Mouse (Mus musculus) G1E (cell line): Measurements from ENCODE around the gene Rap1gap2. TPM values are rescaled to one million over a fixed set of nuclear protein-coding genes. Genes with fewer than 3 reads are reported as not detected.
A peak's percentile ranks its signal among the peaks of the same experiment; 100 is the strongest.

Source experiments
- ATAC-seq: 2 replicates; pipeline ENCODE4 v1.8.0; 2016; ENCODE audit warnings: mild to moderate bottlenecking; ENCODE audit not compliant: insufficient number of reproducible peaks, poor library complexity, low FRiP score, severe bottlenecking; ENCODE audit errors: extremely low read depth
- DNase-seq: peaks from one replicate; pipeline ENCODE4 v3.0.0; 2012; ENCODE audit warnings: low spot score
- H3K27me3 ChIP-seq: 2 replicates; pipeline ENCODE4 v1.6.1; 2012; ENCODE audit warnings: mild to moderate bottlenecking, low read length, inconsistent platforms; ENCODE audit not compliant: insufficient read depth
- H3K36me3 ChIP-seq: replicated peaks from 2 replicates; pipeline ENCODE3; 2012; ENCODE audit warnings: mild to moderate bottlenecking, inconsistent platforms
- H3K4me1 ChIP-seq: 2 replicates; pipeline ENCODE4 v1.6.1; 2012; ENCODE audit warnings: low read depth, low read length, inconsistent platforms, mixed read lengths; ENCODE audit not compliant: insufficient read depth
- H3K4me3 ChIP-seq: 2 replicates; pipeline ENCODE4 v1.5.1; 2012; ENCODE audit warnings: low read depth, mild to moderate bottlenecking, inconsistent platforms, low read length, moderate library complexity, mixed read lengths
- H3K9me3 ChIP-seq: replicated peaks from 2 replicates; pipeline ENCODE4 v1.6.1; 2012; ENCODE audit warnings: inconsistent platforms
- CTCF ChIP-seq: IDR thresholded peaks from 2 replicates; pipeline ENCODE4 v1.5.1; 2012; ENCODE audit warnings: low read depth, low read length, inconsistent platforms, mixed read lengths
- GATA1 ChIP-seq: IDR thresholded peaks from 2 replicates; pipeline ENCODE4 v1.6.1; 2012; ENCODE audit warnings: borderline replicate concordance, low read length, inconsistent platforms, mixed read lengths
- GATA2 ChIP-seq: IDR thresholded peaks from 2 replicates; pipeline ENCODE4 v1.6.1; 2012; ENCODE audit warnings: low read depth, low read length, inconsistent platforms, borderline replicate concordance
- POLR2AphosphoS5 ChIP-seq: IDR thresholded peaks from 2 replicates; pipeline ENCODE4 v1.6.1; 2012; ENCODE audit warnings: low read depth, low read length, inconsistent platforms; ENCODE audit not compliant: insufficient replicate concordance
- TAL1 ChIP-seq: conservative IDR thresholded peaks from 2 replicates; pipeline ENCODE4 v1.6.1; 2012; ENCODE audit warnings: low read depth, low read length, inconsistent platforms, mixed read lengths
- polyA plus RNA-seq: library from polyadenylated mRNA; stranded (reverse); fragments of >175 nt; gene quantifications from 2 replicates; pipeline ENCODE4 v1.2.3, GENCODE M21; 2012
- total RNA-seq, 2 experiments: library from RNA; stranded (forward) in 1 of 2; stranded (reverse) in 1 of 2; fragments of 200-1000 nt in 1 of 2; fragments of >200 nt in 1 of 2; fragmentation: Nextera tagmentation in 1 of 2; gene quantifications; 2 replicates each; pipeline ENCODE4 v1.2.3; 2014 to 2017

Gene Rap1gap2
- total and polyA plus RNA-seq, 3 experiments, result 8.7 to 11.7 (median 9.4) TPM

- Histone ChIP-seq H3K36me3 (peaks cover 45% of the 10 kb centered on the region), H3K4me1 (peaks cover 65% of the 10 kb centered on the region), H3K4me3 (peak overlapping the region; percentile 100), H3K27me3 (no peaks in the 10 kb centered on the region), H3K9me3 (no peaks in the 10 kb centered on the region)
- TF ChIP-seq GATA2, result no peak
- no peak for TF ChIP-seq CTCF
- TF ChIP-seq GATA1, result no peak
- DNase-seq (peak; percentile 61), ATAC-seq (no peak)
Observed at GRCm38 (mm10) chr11:74649647-74650551, 39.2 kb upstream of the Rap1gap2 start.

- DNase-seq (peak; percentile 91), ATAC-seq (peak; percentile 91)
- H3K36me3 ChIP-seq, result peaks cover 38% of the 10 kb centered on the region
- H3K9me3 ChIP-seq, result no peaks in the 10 kb centered on the region
- TF ChIP-seq GATA2 (no peak), TAL1 (no peak), GATA1 (no peak), POLR2AphosphoS5 (no peak), CTCF (no peak)
- no peaks in the 10 kb centered on the region for H3K27me3 ChIP-seq
- H3K4me3 ChIP-seq, result peak within 1 kb of the TSS; percentile 100
- H3K4me1 ChIP-seq, result peaks cover 66% of the 10 kb centered on the region
Observed at GRCm38 (mm10) chr11:74649095-74649646, 38.5 kb upstream of the Rap1gap2 start, which contains the start of gene Cluh. Gene Cluh, plus strand, starts transcription at chr11:74649495.

GRCm38 (mm10) chr11:74648676-74649075 is 38.0 kb upstream of the Rap1gap2 start:
- ATAC-seq, result no peak
- no peaks in the 10 kb centered on the region for H3K27me3 ChIP-seq

GRCm38 (mm10) chr11:74647966-74648365 is 37.3 kb upstream of the Rap1gap2 start:
- DNase-seq (no peak), ATAC-seq (no peak)
- Histone ChIP-seq H3K4me3 (no peak overlapping the region), H3K4me1 (peaks cover 63% of the 10 kb centered on the region), H3K36me3 (peaks cover 26% of the 10 kb centered on the region), H3K9me3 (no peaks in the 10 kb centered on the region), H3K27me3 (no peaks in the 10 kb centered on the region)
- TF ChIP-seq POLR2AphosphoS5 (no peak), GATA2 (no peak), TAL1 (no peak), GATA1 (no peak), CTCF (no peak)

More at GRCm38 (mm10) chr11:74648676-74649075, 38.0 kb upstream of the Rap1gap2 start:
- Histone ChIP-seq H3K9me3 (no peaks in the 10 kb centered on the region), H3K4me3 (peak overlapping the region; percentile 100), H3K4me1 (peaks cover 67% of the 10 kb centered on the region), H3K36me3 (peaks cover 33% of the 10 kb centered on the region)
- DNase-seq, result no peak
- no peak for TF ChIP-seq CTCF
- no peak for TF ChIP-seq GATA1
- TF ChIP-seq GATA2, result no peak
- TF ChIP-seq POLR2AphosphoS5, result no peak
- TF ChIP-seq TAL1, result no peak

- TF ChIP-seq POLR2AphosphoS5 (no peak), CTCF (no peak), GATA1 (no peak), TAL1 (no peak), GATA2 (no peak)
Observed at GRCm38 (mm10) chr11:74639628-74640027, 28.9 kb upstream of the Rap1gap2 start.

GRCm38 (mm10) chr11:74638791-74639411 is 28.2 kb upstream of the Rap1gap2 start:
- peaks cover 57% of the 10 kb centered on the region for H3K27me3 ChIP-seq
- no peaks in the 10 kb centered on the region for H3K36me3 ChIP-seq
- TF ChIP-seq POLR2AphosphoS5, result no peak
- TF ChIP-seq CTCF, result no peak
- TF ChIP-seq GATA1, result no peak
- no peak for TF ChIP-seq GATA2
- no peak for TF ChIP-seq TAL1
- DNase-seq, result no peak
- H3K4me1 ChIP-seq, result peaks cover 34% of the 10 kb centered on the region
- H3K4me3 ChIP-seq, result peak overlapping the region; percentile 71; the same call in 1 of the 2 replicates
- H3K9me3 ChIP-seq, result no peaks in the 10 kb centered on the region
- no peak for ATAC-seq

More at GRCm38 (mm10) chr11:74639628-74640027, 28.9 kb upstream of the Rap1gap2 start:
- Histone ChIP-seq H3K9me3 (no peaks in the 10 kb centered on the region), H3K36me3 (no peaks in the 10 kb centered on the region), H3K4me3 (no peak overlapping the region), H3K27me3 (peaks cover 57% of the 10 kb centered on the region), H3K4me1 (peaks cover 37% of the 10 kb centered on the region)
- ATAC-seq (no peak), DNase-seq (no peak)
